Mouse (Mus musculus): ENCODE measurements at regions not wholly inside any gene's neighbourhood (a gene's known extent, or its start where the extent isn't known, plus 50 kb on each side); places are given as distances from the start of the nearest gene placed in this dataset.

- H3K36me3 ChIP-seq (ENCODE audit: control insufficient read depth, insufficient read depth, low read length) = no peaks in the 10 kb centered on the region
- no peak overlapping the region for H3K4me3 ChIP-seq (ENCODE audit: control insufficient read depth, low read depth, low read length)
- TF ChIP-seq POLR2A (IDR thresholded peaks at IDR 0.05; ENCODE audit: control insufficient read depth, low read depth, low read length) = no peak
- no peak for TF ChIP-seq CTCF (IDR thresholded peaks at IDR 0.05; ENCODE audit: control insufficient read depth, insufficient read depth, insufficient replicate concordance, low read depth, low read length)
- H3K27me3 ChIP-seq (ENCODE audit: control insufficient read depth, insufficient read depth, low read length) = no peaks in the 10 kb centered on the region
- no peak overlapping the region for H3K27ac ChIP-seq (ENCODE audit: control insufficient read depth, insufficient read depth, low read depth, low read length)
- H3K4me1 ChIP-seq (ENCODE audit: control insufficient read depth, insufficient read depth, low read length) = peaks cover 3% of the 10 kb centered on the region; the same call in 1 of the 2 replicates
Measured at GRCm38 (mm10) chr15:86673096-86673520, 458.8 kb downstream of the Tbc1d22a start.

- TF ChIP-seq POLR2A (IDR thresholded peaks at IDR 0.05; ENCODE audit: control insufficient read depth, low read depth, low read length) (no peak), CTCF (IDR thresholded peaks at IDR 0.05; ENCODE audit: control insufficient read depth, insufficient read depth, insufficient replicate concordance, low read depth, low read length) (no peak)
- Histone ChIP-seq H3K36me3 (ENCODE audit: control insufficient read depth, insufficient read depth, low read length) (no peaks in the 10 kb centered on the region), H3K27me3 (ENCODE audit: control insufficient read depth, insufficient read depth, low read length) (no peaks in the 10 kb centered on the region), H3K27ac (ENCODE audit: control insufficient read depth, insufficient read depth, low read depth, low read length) (no peak overlapping the region), H3K4me3 (ENCODE audit: control insufficient read depth, low read depth, low read length) (no peak overlapping the region), H3K4me1 (ENCODE audit: control insufficient read depth, insufficient read depth, low read length) (peaks cover under 1% of the 10 kb centered on the region; the same call in 1 of the 2 replicates)
Measured at GRCm38 (mm10) chr15:86677016-86677415, 462.8 kb downstream of the Tbc1d22a start.

GRCm38 (mm10) chr15:86683081-86683480 lies 468.8 kb downstream of the Tbc1d22a start:
- H3K4me3 ChIP-seq (ENCODE audit: control insufficient read depth, low read depth, low read length) = no peak overlapping the region
- no peak for TF ChIP-seq POLR2A (IDR thresholded peaks at IDR 0.05; ENCODE audit: control insufficient read depth, low read depth, low read length)
- TF ChIP-seq CTCF (IDR thresholded peaks at IDR 0.05; ENCODE audit: control insufficient read depth, insufficient read depth, insufficient replicate concordance, low read depth, low read length) = no peak
- H3K36me3 ChIP-seq (ENCODE audit: control insufficient read depth, insufficient read depth, low read length) = no peaks in the 10 kb centered on the region
- H3K27ac ChIP-seq (ENCODE audit: control insufficient read depth, insufficient read depth, low read depth, low read length) = no peak overlapping the region
- no peaks in the 10 kb centered on the region for H3K27me3 ChIP-seq (ENCODE audit: control insufficient read depth, insufficient read depth, low read length)
- no peaks in the 10 kb centered on the region for H3K4me1 ChIP-seq (ENCODE audit: control insufficient read depth, insufficient read depth, low read length)

GRCm38 (mm10) chr15:86689694-86690093 lies 475.4 kb downstream of the Tbc1d22a start:
- no peaks in the 10 kb centered on the region for H3K4me1 ChIP-seq (ENCODE audit: control insufficient read depth, insufficient read depth, low read length)
- H3K36me3 ChIP-seq (ENCODE audit: control insufficient read depth, insufficient read depth, low read length) = no peaks in the 10 kb centered on the region
- H3K27ac ChIP-seq (ENCODE audit: control insufficient read depth, insufficient read depth, low read depth, low read length) = no peak overlapping the region
- no peak overlapping the region for H3K4me3 ChIP-seq (ENCODE audit: control insufficient read depth, low read depth, low read length)
- TF ChIP-seq POLR2A (IDR thresholded peaks at IDR 0.05; ENCODE audit: control insufficient read depth, low read depth, low read length) (no peak), CTCF (IDR thresholded peaks at IDR 0.05; ENCODE audit: control insufficient read depth, insufficient read depth, insufficient replicate concordance, low read depth, low read length) (no peak)
- H3K27me3 ChIP-seq (ENCODE audit: control insufficient read depth, insufficient read depth, low read length) = no peaks in the 10 kb centered on the region

GRCm38 (mm10) chr15:86696806-86697205 lies 482.5 kb downstream of the Tbc1d22a start:
- Histone ChIP-seq H3K4me3 (ENCODE audit: control insufficient read depth, low read depth, low read length) (no peak overlapping the region), H3K36me3 (ENCODE audit: control insufficient read depth, insufficient read depth, low read length) (no peaks in the 10 kb centered on the region), H3K4me1 (ENCODE audit: control insufficient read depth, insufficient read depth, low read length) (no peaks in the 10 kb centered on the region), H3K27ac (ENCODE audit: control insufficient read depth, insufficient read depth, low read depth, low read length) (no peak overlapping the region), H3K27me3 (ENCODE audit: control insufficient read depth, insufficient read depth, low read length) (no peaks in the 10 kb centered on the region)
- TF ChIP-seq CTCF (IDR thresholded peaks at IDR 0.05; ENCODE audit: control insufficient read depth, insufficient read depth, insufficient replicate concordance, low read depth, low read length) = no peak
- TF ChIP-seq POLR2A (IDR thresholded peaks at IDR 0.05; ENCODE audit: control insufficient read depth, low read depth, low read length) = no peak

- Histone ChIP-seq H3K36me3 (ENCODE audit: control insufficient read depth, insufficient read depth, low read length) (no peaks in the 10 kb centered on the region), H3K4me1 (ENCODE audit: control insufficient read depth, insufficient read depth, low read length) (no peaks in the 10 kb centered on the region), H3K27ac (ENCODE audit: control insufficient read depth, insufficient read depth, low read depth, low read length) (no peak overlapping the region), H3K27me3 (ENCODE audit: control insufficient read depth, insufficient read depth, low read length) (no peaks in the 10 kb centered on the region), H3K4me3 (ENCODE audit: control insufficient read depth, low read depth, low read length) (no peak overlapping the region)
- TF ChIP-seq CTCF (IDR thresholded peaks at IDR 0.05; ENCODE audit: control insufficient read depth, insufficient read depth, insufficient replicate concordance, low read depth, low read length) = no peak
- TF ChIP-seq POLR2A (IDR thresholded peaks at IDR 0.05; ENCODE audit: control insufficient read depth, low read depth, low read length) = no peak
Measured at GRCm38 (mm10) chr15:86710429-86710828, 496.2 kb downstream of the Tbc1d22a start.

- no peak overlapping the region for H3K27ac ChIP-seq (ENCODE audit: control insufficient read depth, insufficient read depth, low read depth, low read length)
- H3K27me3 ChIP-seq (ENCODE audit: control insufficient read depth, insufficient read depth, low read length) = no peaks in the 10 kb centered on the region
- peaks cover 7% of the 10 kb centered on the region for H3K4me1 ChIP-seq (ENCODE audit: control insufficient read depth, insufficient read depth, low read length)
- peak overlapping the region; percentile 87 for H3K4me3 ChIP-seq (ENCODE audit: control insufficient read depth, low read depth, low read length)
- no peak for TF ChIP-seq POLR2A (IDR thresholded peaks at IDR 0.05; ENCODE audit: control insufficient read depth, low read depth, low read length)
- no peak for TF ChIP-seq CTCF (IDR thresholded peaks at IDR 0.05; ENCODE audit: control insufficient read depth, insufficient read depth, insufficient replicate concordance, low read depth, low read length)
- H3K36me3 ChIP-seq (ENCODE audit: control insufficient read depth, insufficient read depth, low read length) = no peaks in the 10 kb centered on the region
Measured at GRCm38 (mm10) chr15:86718376-86718775, 504.1 kb downstream of the Tbc1d22a start.

- Histone ChIP-seq H3K27me3 (ENCODE audit: control insufficient read depth, insufficient read depth, low read length) (no peaks in the 10 kb centered on the region), H3K27ac (ENCODE audit: control insufficient read depth, insufficient read depth, low read depth, low read length) (no peak overlapping the region), H3K36me3 (ENCODE audit: control insufficient read depth, insufficient read depth, low read length) (no peaks in the 10 kb centered on the region), H3K4me3 (ENCODE audit: control insufficient read depth, low read depth, low read length) (peak overlapping the region; percentile 87), H3K4me1 (ENCODE audit: control insufficient read depth, insufficient read depth, low read length) (peaks cover 7% of the 10 kb centered on the region)
- TF ChIP-seq CTCF (IDR thresholded peaks at IDR 0.05; ENCODE audit: control insufficient read depth, insufficient read depth, insufficient replicate concordance, low read depth, low read length) (no peak), POLR2A (IDR thresholded peaks at IDR 0.05; ENCODE audit: control insufficient read depth, low read depth, low read length) (peak; percentile 52; the same call in 1 of the 2 replicates)
Measured at GRCm38 (mm10) chr15:86719088-86719487, 504.8 kb downstream of the Tbc1d22a start.

Data from testis, adult 2 months (tissue).